Mouse (Mus musculus) midbrain, embryonic 12.5 days (tissue): ENCODE measurements at regions not wholly inside any gene's neighbourhood (a gene's known extent, or its start where the extent isn't known, plus 50 kb on each side); places are given as distances from the start of the nearest gene placed in this dataset.

Experiments
- ATAC-seq: fragments of 200-750 bp; cut with Nextera tagmentation; 2 replicates; pipeline ENCODE4 v1.8.0; 2017; ENCODE audit warnings: low read depth, moderate TSS enrichment, moderate library complexity; ENCODE audit not compliant: low FRiP score
- H3K27ac ChIP-seq: fragments of 300-500 bp; sonication (generic); replicated peaks from 2 replicates; pipeline ENCODE4 v1.5.1; 2016; ENCODE audit warnings: mild to moderate bottlenecking
- H3K27me3 ChIP-seq: fragments of 300-500 bp; sonication (generic); 2 replicates; pipeline ENCODE4 v1.6.1; 2016; ENCODE audit warnings: mild to moderate bottlenecking
- H3K36me3 ChIP-seq: fragments of 300-500 bp; sonication (generic); 2 replicates; pipeline ENCODE4 v1.6.1; 2016
- H3K4me1 ChIP-seq: fragments of 300-500 bp; sonication (generic); 2 replicates; pipeline ENCODE4 v1.6.1; 2016
- H3K4me2 ChIP-seq: fragments of 300-500 bp; sonication (generic); replicated peaks from 2 replicates; pipeline ENCODE4 v1.6.1; 2016; ENCODE audit warnings: mild to moderate bottlenecking, moderate library complexity
- H3K4me3 ChIP-seq: fragments of 300-500 bp; sonication (generic); 2 replicates; pipeline ENCODE4 v1.5.1; 2016; ENCODE audit warnings: mild to moderate bottlenecking
- H3K9ac ChIP-seq: fragments of 300-500 bp; sonication (generic); replicated peaks from 2 replicates; pipeline ENCODE4 v1.6.1; 2016; ENCODE audit warnings: mild to moderate bottlenecking, moderate library complexity
- H3K9me3 ChIP-seq: fragments of 300-500 bp; sonication (generic); 2 replicates; pipeline ENCODE4 v1.6.1; 2016; ENCODE audit warnings: mild to moderate bottlenecking
- WGBS: fragments of 180-500 bp; shearing (Covaris S2); methylation state at CpG from one replicate; pipeline ENCODE4 v1.1.7; 2016; 5-methylcytosine and 5-hydroxymethylcytosine counted together

- H3K4me3 ChIP-seq, result no peak overlapping the region
- no peaks in the 10 kb centered on the region for H3K9me3 ChIP-seq
- H3K9ac ChIP-seq, result no peak overlapping the region
- 76% methylated on average over 8 of the region's 8 CpGs for WGBS
- ATAC-seq, result no peak
- no peaks in the 10 kb centered on the region for H3K4me1 ChIP-seq
- H3K4me2 ChIP-seq, result no peak overlapping the region
- H3K27ac ChIP-seq, result no peak overlapping the region
- H3K36me3 ChIP-seq, result no peaks in the 10 kb centered on the region
- H3K27me3 ChIP-seq, result no peaks in the 10 kb centered on the region
These were observed 553.6 kb upstream of the Tmpo start for GRCm38 (mm10) chr10:91734691-91735090.

- ATAC-seq, result no peak
- no peaks in the 10 kb centered on the region for H3K4me1 ChIP-seq
- H3K9ac ChIP-seq, result no peak overlapping the region
- no peaks in the 10 kb centered on the region for H3K36me3 ChIP-seq
- H3K9me3 ChIP-seq, result no peaks in the 10 kb centered on the region
- no peak overlapping the region for H3K4me3 ChIP-seq
- no peak overlapping the region for H3K27ac ChIP-seq
- H3K27me3 ChIP-seq, result no peaks in the 10 kb centered on the region
- H3K4me2 ChIP-seq, result no peak overlapping the region
- 68% methylated on average over 9 of the region's 9 CpGs for WGBS
These were observed 551.0 kb upstream of the Tmpo start for GRCm38 (mm10) chr10:91732007-91732589.

GRCm38 (mm10) chr10:91730062-91730461, 548.9 kb upstream of the Tmpo start:
- no peak for ATAC-seq
- no peak overlapping the region for H3K4me2 ChIP-seq
- WGBS, result 80% methylated on average over 6 of the region's 6 CpGs
- no peak overlapping the region for H3K27ac ChIP-seq
- no peaks in the 10 kb centered on the region for H3K9me3 ChIP-seq
- H3K36me3 ChIP-seq, result no peaks in the 10 kb centered on the region
- no peaks in the 10 kb centered on the region for H3K4me1 ChIP-seq
- no peaks in the 10 kb centered on the region for H3K27me3 ChIP-seq
- H3K9ac ChIP-seq, result no peak overlapping the region
- H3K4me3 ChIP-seq, result no peak overlapping the region

- Histone ChIP-seq H3K4me1 (peaks cover 7% of the 10 kb centered on the region; the same call in 1 of the 2 replicates), H3K4me2 (no peak overlapping the region), H3K27ac (no peak overlapping the region), H3K9me3 (no peaks in the 10 kb centered on the region), H3K36me3 (no peaks in the 10 kb centered on the region), H3K27me3 (no peaks in the 10 kb centered on the region), H3K9ac (no peak overlapping the region), H3K4me3 (no peak overlapping the region)
- 92% methylated on average over 9 of the region's 9 CpGs for WGBS
- no peak for ATAC-seq
These were observed 538.7 kb upstream of the Tmpo start for GRCm38 (mm10) chr10:91719561-91720371.

GRCm38 (mm10) chr10:91716604-91717003, 535.5 kb upstream of the Tmpo start:
- no peak overlapping the region for H3K4me3 ChIP-seq
- no peaks in the 10 kb centered on the region for H3K27me3 ChIP-seq
- no peaks in the 10 kb centered on the region for H3K4me1 ChIP-seq
- H3K36me3 ChIP-seq, result no peaks in the 10 kb centered on the region
- WGBS, result 79% methylated on average over 7 of the region's 7 CpGs
- no peaks in the 10 kb centered on the region for H3K9me3 ChIP-seq
- ATAC-seq, result no peak
- H3K4me2 ChIP-seq, result no peak overlapping the region
- H3K27ac ChIP-seq, result peak overlapping the region; percentile 50
- no peak overlapping the region for H3K9ac ChIP-seq

- Histone ChIP-seq H3K27me3 (no peaks in the 10 kb centered on the region), H3K9me3 (no peaks in the 10 kb centered on the region), H3K36me3 (no peaks in the 10 kb centered on the region), H3K27ac (no peak overlapping the region), H3K9ac (no peak overlapping the region), H3K4me2 (no peak overlapping the region), H3K4me1 (no peaks in the 10 kb centered on the region), H3K4me3 (no peak overlapping the region)
- 95% methylated on average over 3 of the region's 3 CpGs for WGBS
- no peak for ATAC-seq
These were observed 533.5 kb upstream of the Tmpo start for GRCm38 (mm10) chr10:91714648-91715047.

GRCm38 (mm10) chr10:91713529-91713928, 532.4 kb upstream of the Tmpo start:
- no peaks in the 10 kb centered on the region for H3K27me3 ChIP-seq
- ATAC-seq, result no peak
- H3K4me1 ChIP-seq, result no peaks in the 10 kb centered on the region
- no peak overlapping the region for H3K9ac ChIP-seq
- 62% methylated on average over 7 of the region's 7 CpGs for WGBS
- H3K4me2 ChIP-seq, result no peak overlapping the region
- no peaks in the 10 kb centered on the region for H3K36me3 ChIP-seq
- H3K4me3 ChIP-seq, result no peak overlapping the region
- no peaks in the 10 kb centered on the region for H3K9me3 ChIP-seq
- H3K27ac ChIP-seq, result no peak overlapping the region

GRCm38 (mm10) chr10:91706816-91707215, 525.7 kb upstream of the Tmpo start:
- no peak for ATAC-seq
- no peaks in the 10 kb centered on the region for H3K36me3 ChIP-seq
- no peak overlapping the region for H3K4me3 ChIP-seq
- H3K27me3 ChIP-seq, result no peaks in the 10 kb centered on the region
- no peak overlapping the region for H3K9ac ChIP-seq
- 90% methylated on average over 3 of the region's 3 CpGs for WGBS
- no peak overlapping the region for H3K27ac ChIP-seq
- H3K4me1 ChIP-seq, result no peaks in the 10 kb centered on the region
- H3K4me2 ChIP-seq, result no peak overlapping the region
- no peaks in the 10 kb centered on the region for H3K9me3 ChIP-seq

- no peak overlapping the region for H3K4me3 ChIP-seq
- H3K27ac ChIP-seq, result no peak overlapping the region
- no peaks in the 10 kb centered on the region for H3K9me3 ChIP-seq
- H3K36me3 ChIP-seq, result no peaks in the 10 kb centered on the region
- ATAC-seq, result no peak
- WGBS, result 74% methylated on average over 3 of the region's 3 CpGs
- H3K27me3 ChIP-seq, result no peaks in the 10 kb centered on the region
- H3K9ac ChIP-seq, result no peak overlapping the region
- H3K4me1 ChIP-seq, result no peaks in the 10 kb centered on the region
- no peak overlapping the region for H3K4me2 ChIP-seq
These were observed 523.6 kb upstream of the Tmpo start for GRCm38 (mm10) chr10:91704751-91705150.

GRCm38 (mm10) chr10:91701822-91702221, 520.7 kb upstream of the Tmpo start:
- Histone ChIP-seq H3K4me1 (no peaks in the 10 kb centered on the region), H3K27ac (no peak overlapping the region), H3K4me2 (no peak overlapping the region), H3K4me3 (no peak overlapping the region), H3K9me3 (no peaks in the 10 kb centered on the region), H3K27me3 (no peaks in the 10 kb centered on the region), H3K36me3 (no peaks in the 10 kb centered on the region), H3K9ac (no peak overlapping the region)
- WGBS, result 78% methylated on average over 3 of the region's 3 CpGs
- ATAC-seq, result no peak

- peak; percentile 27; the same call in 1 of the 2 replicates for ATAC-seq
- WGBS, result 12% methylated on average over 8 of the region's 8 CpGs
- peak overlapping the region; percentile 30 for H3K4me2 ChIP-seq
These were observed 505.0 kb upstream of the Tmpo start for GRCm38 (mm10) chr10:91686082-91686618.

GRCm38 (mm10) chr10:91685164-91686027, 504.3 kb upstream of the Tmpo start:
- peak; percentile 96 for ATAC-seq
- H3K4me2 ChIP-seq, result peak overlapping the region; percentile 30
- H3K9me3 ChIP-seq, result no peaks in the 10 kb centered on the region
- WGBS, result 22% methylated on average over 8 of the region's 8 CpGs
- H3K9ac ChIP-seq, result no peak overlapping the region; the same call in 1 of the 2 replicates
- H3K27ac ChIP-seq, result peak overlapping the region; percentile 91
- H3K4me1 ChIP-seq, result peaks cover 19% of the 10 kb centered on the region
- no peaks in the 10 kb centered on the region for H3K27me3 ChIP-seq
- no peaks in the 10 kb centered on the region for H3K36me3 ChIP-seq
- no peak overlapping the region for H3K4me3 ChIP-seq

More at GRCm38 (mm10) chr10:91686082-91686618, 505.0 kb upstream of the Tmpo start:
- H3K27ac ChIP-seq, result peak overlapping the region; percentile 91
- no peaks in the 10 kb centered on the region for H3K36me3 ChIP-seq
- no peaks in the 10 kb centered on the region for H3K27me3 ChIP-seq
- peaks cover 19% of the 10 kb centered on the region for H3K4me1 ChIP-seq
- no peak overlapping the region for H3K9ac ChIP-seq
- no peaks in the 10 kb centered on the region for H3K9me3 ChIP-seq
- H3K4me3 ChIP-seq, result no peak overlapping the region
